Mouse (Mus musculus) MN1 (cell line): ENCODE data around the gene Dnajc9.
A peak's percentile ranks its signal among the peaks of the same experiment; 100 is the strongest.

Experiments
- DNase-seq: peaks from one replicate; pipeline ENCODE4 v3.0.0-alpha.2; 2016; ENCODE audit warnings: low spot score

Dnajc9 gene

DNA sequence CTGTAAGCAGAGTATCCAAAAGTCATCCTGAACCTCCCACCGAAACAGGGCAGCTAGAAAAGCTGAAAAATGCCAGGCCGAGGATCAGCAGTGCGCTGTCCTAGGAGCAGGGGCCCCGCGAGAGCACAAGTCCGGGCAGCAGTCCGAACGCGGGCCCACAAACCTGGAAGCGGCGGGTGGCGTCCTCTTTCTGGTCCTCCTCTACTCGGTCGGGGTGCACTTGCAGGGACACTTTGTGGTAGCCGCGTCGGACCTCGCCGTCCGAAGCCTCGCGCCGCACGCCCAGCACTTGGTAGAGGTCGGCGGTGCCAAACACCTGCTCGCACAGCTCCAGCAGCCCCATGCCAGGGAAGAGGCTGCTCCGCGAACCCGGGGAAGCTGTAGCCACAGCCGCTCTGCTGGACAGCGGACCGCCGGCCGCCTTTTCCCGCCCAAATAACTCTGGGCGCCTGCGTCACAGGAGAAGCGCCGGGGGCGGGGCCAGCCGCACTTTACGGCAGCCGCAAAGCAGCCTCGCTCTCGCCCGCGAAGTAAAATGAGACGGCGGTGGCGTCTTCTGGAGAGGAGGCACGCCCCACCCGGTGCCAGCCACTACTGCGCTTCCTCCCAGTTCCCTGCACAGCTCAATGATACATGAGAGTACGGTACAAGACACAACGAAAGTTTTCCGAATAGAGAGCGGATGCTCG is at the start of gene Dnajc9:
Dnajc9 (minus strand) TSS at position 470 of the 689 bp plus-strand sequence.
- peak; percentile 90 for DNase-seq

DNA sequence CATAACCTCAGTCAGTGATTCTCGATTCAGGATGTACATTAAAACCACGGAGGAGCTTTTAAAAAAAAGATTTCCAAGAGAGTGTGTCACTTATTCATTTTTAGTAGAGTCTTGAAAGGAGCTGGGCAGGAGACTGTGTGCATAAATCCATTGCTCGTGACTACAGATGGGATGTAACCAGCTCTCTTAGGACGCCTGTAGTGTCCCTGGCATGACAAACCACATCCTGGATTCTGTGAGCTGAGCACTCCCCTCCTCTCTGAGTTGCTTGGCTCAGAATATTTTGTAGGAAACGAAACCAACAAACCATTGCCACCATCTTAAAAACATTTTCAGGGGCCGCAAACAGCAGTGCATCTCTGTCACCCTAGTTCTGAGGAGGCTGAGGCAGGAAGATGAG is 48.3 kb upstream of the Dnajc9 start:
- no peak for DNase-seq

DNA sequence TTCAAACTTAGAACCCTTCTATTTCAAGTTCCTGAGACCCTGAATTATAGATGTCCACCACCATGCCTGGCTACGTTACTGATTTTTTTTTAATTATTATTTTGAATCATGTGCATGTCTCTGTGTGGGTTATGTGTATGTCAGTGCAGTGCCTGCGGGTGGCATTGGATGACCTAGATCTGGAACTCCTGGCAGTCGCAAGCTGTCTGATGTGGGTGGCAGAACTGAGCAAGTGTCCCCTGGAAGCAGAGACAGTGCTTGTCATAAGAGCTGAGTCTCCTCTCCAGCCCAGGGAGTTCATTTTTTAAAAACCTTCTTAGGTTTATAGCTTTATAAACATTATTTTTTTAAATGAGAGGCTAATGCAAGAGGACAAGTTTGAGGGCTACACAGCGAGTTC is 43.7 kb upstream of the Dnajc9 start:
- no peak for DNase-seq

DNA sequence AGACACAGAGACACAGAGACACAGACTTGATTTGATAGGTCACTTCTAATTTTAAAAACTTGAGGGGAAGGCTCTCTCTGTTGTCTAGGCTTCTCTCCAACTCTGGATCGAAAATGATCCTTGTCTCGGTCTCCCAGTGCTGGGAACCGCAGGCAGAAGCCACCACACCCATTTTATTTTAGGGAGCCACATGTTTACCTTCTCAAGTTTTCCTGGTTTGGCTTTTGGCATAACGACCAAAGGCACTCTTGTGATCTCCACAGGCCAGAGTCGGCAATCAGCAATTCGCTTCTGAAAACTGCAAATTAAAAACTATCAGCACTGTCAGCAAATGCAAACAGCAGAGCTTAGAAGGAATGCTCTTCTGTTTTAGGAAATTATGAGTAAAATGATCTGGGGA is 43.0 kb upstream of the Dnajc9 start:
- DNase-seq = no peak

DNA sequence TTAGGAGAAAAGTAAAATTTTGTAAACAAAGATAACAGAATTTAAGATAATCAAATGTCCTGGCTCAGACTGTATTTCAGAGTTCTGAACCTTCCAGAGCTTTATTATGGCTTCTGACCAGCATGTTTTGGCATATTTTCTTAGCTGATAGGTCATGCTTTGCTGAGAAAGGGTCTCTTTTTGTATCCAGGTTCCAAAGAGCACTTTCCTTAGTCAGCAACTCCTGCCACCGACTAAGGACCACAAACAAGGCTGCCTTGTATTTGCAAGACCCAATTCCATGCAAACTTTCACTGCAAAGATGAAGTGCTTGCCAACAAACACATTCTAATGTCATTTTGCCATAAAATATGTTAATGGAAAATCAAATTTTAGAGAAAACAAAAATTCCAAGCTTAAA is 41.1 kb upstream of the Dnajc9 start:
- DNase-seq = no peak

DNA sequence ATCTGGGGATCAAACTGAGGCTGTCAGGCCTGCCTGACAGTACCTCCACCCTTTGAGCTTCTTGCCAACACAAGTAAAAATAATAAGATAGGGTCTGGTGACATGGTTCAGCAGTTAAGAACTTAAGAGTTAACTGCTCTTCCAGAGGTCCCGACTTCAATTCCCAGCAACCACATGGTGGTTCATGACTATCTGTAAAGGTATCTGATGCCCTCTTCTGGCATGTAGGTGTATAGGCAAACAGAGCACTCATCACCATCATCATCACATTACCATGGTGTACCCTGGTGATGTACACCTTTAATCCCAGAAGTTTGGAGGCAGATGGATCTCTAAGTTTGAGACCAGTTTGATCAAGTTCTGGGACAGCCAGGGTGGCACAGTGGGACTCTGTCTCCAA is 39.9 kb upstream of the Dnajc9 start:
- DNase-seq = no peak

DNA sequence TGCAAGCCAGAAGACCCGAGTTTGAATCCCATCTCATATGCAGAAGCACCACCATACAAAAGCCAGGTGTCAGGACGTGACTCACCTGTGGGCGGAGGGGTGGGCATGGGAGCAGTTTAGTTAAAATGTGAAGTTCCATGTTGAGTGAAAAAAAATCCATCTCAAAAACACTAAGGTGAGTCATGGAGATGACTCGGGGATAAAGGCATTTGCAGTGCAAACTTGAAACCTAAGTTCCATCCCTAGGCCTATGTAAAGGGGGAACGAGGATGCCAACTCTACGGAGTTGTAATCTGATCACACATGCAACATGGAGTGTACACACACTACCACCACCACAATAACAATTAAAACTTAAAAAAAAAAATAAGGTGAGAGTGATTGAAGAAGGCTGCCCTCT is 34.3 kb upstream of the Dnajc9 start:
- no peak for DNase-seq

DNA sequence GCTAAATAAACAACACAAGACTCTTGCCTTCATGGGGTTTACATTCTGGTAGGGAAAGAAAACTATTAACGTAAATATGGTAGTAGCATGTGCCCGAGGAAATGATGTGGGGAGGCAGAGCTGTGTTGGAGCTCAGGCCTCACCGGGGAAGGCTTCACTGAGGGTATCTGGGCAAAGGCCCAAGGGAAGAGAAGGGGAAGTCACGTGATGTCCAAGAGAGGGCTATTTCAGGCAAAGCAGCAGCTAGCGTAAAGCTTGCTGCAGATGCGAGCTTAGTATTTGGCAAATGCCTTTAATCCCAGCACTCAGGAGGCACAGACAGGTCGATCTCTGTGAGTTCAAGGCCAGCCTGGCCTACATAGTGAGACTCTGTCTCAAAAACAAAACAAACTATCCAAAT is 33.5 kb upstream of the Dnajc9 start:
- no peak for DNase-seq

DNA sequence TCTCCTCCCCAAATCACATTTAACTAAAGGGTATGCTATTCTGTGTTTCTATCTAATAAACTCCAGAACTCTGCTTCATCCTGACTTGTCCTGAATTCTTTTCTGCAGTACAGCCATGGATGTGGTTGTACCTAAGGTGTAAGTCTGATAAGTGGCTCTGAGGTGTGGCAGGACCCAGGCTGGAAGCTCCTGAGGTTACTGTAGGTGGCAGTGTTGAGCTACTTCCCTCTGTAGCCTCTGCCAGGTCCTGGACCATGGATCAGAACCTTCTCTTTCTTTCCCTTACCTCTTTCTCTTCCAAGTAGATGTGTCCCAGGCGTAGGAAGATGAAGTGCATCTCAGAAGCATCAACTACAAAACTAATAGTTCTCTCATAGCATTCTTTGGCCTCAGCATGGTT is 11.4 kb upstream of the Dnajc9 start:
- DNase-seq = no peak

DNA sequence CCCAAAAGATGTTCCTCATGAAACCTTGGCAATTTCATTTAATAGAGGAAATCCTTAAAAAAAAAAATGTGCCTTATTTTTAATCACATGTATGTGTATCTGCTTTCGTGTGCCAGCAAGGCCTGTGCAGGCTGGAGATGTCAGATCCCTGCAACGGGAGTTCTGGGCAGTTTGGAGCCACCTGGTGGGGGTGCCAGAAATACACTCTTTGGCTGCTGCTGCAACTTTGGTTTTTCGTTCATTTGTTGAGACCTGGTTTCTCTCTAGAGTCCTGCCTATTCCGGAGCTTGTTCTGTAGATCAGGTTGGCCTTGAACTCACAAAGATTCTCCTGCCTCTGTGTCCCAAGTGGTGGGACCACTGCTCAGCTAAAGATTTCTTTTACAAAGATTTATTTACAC is 10.2 kb upstream of the Dnajc9 start:
- DNase-seq = peak; percentile 22

DNA sequence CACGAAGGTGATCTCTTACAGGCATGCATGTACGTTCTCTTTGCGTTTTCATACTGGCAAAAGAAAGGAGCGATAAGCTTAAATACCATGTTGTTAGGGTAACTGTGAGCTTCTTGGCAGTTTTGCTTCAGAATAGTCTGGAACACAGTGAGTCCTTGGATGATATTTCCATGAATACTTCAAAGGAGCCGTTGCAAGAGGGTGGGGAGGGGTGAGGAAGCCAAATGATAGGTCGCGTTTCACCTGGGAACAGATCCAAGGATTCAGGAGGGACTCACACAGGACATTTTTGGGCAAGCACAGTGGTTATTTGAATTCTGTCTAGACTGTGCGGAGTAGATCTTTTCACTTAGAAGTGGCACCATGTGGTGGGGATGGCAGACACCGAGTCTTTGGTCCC is 8.5 kb upstream of the Dnajc9 start:
- no peak for DNase-seq

DNA sequence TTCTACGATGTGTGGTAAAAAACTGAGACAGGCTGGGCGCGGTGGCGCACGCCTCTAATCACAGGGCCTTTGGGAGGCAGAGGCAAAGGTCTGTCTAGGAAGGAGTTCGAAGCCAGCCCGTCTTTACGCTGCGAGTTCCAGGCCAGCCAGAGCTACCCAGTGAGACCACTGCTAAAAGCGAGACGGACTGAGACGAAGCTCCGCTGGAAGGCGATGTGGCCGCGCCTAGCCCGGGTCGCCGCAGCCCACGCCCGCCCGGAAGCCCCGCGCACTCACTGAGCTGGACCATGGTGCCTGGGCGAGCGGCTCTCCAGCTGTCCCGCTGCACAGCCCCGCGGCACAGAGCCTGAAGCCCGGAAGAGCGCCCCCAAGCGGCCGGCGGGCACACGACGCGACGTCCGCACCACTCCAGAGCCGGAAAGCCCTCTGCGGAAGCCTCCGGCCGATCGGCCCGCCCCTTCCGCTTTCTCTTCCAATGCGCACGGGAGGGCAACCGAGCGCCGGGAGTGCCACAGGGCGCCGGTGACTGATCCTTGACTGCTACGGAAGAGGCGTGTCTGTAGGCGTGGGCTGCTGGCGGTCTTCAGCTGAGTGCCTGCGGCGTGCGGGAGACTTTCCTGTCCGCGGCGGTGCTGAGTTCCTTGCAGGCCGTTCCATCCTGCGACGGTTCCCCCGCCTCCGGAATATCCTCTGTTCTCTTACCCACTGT is 4.6 kb upstream of the Dnajc9 start, which contains the start of gene Mrps16:
Mrps16 (minus strand) TSS at position 430 of the 709 bp plus-strand sequence.
- DNase-seq = peak; percentile 95

DNA sequence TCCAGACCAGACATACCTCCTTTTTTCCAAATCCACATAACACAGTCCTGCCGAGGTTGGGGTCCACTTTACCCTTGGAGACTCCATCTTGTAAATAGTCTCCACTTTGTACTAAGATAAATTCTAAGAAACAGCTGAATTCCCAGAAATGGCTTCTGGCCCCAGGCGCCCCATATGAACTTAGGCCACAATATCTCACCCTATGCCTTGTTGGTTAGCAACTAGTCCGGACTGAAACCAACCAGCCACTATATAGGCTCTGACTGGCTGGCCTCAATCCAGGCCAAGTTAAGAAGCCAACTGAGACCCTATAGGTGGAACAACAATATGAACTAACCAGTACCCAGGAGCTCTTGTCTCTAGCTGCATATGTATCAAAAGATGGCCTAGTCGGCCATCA is 3.6 kb upstream of the Dnajc9 start:
- no peak for DNase-seq

DNA sequence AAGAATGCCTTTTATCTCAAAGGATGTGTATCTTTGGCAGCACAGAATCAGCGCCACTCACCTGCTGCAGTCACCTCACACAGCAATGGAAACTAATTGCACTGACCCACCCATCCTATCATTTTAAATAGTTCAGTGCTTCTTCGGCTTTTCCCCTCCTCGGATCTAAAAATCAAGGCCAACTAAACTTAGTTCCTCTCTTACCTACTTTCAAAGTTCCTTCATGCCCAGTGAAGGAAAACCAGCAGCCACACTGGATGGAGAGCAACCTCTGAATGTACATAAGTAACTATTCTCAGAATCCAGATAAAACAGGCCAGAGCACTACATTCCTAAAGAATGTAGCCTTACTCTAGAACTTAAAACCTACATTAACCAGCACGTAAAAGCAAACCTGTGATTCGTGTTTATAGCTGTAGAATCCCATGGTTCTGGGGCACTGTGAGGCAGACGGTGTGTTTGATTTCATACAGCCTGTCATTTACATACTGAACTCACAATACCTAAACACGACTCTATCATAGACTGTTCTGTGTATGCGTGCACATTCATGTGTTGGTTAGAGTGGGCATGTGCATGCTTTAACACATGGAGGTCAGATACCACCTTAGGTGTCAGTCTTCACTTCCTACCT is 853 bp upstream of the Dnajc9 start:
- DNase-seq = no peak

DNA sequence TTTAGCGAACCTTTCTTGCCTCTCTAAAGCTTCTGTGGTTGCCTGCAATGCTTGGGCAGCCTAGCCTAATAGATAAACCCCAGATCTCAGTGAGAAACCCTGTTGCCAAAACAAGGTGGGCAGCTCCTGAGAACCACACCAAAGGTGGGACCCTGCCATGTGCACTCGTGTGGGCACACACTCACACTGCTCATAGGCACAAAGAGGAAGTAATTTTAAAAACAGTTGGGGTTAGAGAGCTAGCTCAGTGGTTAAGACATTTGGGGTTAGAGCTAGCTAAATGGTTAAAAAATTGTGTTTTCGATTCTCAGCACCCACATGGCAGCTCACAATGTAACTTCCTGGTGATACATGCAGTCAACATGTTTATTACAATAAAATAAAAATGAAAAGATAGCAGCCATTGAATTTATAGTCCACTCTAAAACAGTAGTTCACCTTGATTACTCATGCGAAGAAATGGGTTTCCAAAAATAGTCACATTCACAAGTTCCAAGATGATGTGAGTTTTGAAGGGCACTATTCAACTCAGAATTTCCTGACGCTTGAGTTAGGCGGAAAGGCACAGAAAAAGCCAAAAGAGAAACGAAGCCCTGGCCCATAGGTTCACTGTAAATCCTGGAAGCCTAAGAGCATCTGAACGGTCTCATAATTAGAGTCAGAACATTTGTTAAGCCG is 8.8 kb downstream of the Dnajc9 start:
- no peak for DNase-seq

DNA sequence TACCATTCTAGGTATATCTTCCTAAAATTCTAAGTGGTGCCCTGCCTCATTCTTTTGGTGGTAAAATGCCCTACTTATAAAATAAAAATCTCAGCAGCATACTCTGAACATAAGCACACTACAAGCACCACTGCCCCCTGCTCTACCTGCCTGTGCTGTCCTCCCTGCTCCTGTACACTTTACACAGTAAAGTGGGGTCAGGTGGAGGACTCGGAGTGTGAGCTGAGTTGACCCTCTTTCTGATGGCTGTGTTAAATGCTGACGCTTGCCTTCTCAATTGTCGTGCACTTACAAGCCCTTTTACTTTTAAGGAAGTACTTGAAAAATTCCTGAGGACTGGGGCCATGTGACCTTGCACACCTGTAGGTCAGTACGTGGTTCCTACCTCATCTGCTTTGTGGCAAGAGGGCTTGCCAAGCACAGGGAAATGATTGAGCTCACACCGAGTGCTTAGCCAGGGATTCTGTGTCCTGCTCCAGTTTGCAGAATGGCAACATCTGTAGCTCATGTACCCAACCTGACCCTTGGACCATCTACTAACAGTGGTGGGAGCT is 9.5 kb downstream of the Dnajc9 start:
- DNase-seq = no peak

DNA sequence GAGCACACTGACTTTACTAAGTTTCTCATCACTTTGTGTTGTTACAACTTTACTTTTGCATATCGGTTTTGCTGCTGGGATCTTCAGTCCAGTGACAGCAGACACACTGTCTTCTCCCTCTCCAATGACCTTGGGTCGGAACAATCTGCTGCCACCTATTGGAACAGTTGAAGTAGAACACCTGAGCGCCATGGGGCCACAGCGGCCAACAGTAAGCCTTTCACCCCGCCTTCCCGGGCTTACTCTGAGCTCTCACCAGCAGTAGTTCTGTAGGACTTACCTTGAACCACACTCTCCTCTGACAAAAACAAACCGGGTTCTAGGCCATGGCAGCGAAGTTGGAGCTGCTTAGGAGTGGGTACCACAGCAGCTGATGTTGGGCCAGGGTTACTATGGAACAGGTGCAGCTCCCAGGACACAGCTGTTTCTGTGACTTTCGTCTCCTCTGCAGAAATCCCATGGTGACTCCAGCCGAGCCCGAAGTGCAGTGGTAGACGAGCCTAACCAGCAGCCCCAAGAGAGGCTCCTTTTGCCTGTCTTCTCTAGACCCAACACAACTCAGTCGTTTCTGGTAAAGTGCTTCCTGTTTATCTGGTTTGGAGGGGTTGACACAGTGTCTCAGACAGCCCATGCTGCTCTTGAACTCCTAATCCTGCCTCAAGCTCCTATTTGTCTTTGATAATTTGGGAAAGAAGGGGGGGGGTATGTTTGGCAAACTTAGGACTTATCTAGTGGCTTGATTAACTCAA is 10.2 kb downstream of the Dnajc9 start:
- DNase-seq = peak; percentile 32

DNA sequence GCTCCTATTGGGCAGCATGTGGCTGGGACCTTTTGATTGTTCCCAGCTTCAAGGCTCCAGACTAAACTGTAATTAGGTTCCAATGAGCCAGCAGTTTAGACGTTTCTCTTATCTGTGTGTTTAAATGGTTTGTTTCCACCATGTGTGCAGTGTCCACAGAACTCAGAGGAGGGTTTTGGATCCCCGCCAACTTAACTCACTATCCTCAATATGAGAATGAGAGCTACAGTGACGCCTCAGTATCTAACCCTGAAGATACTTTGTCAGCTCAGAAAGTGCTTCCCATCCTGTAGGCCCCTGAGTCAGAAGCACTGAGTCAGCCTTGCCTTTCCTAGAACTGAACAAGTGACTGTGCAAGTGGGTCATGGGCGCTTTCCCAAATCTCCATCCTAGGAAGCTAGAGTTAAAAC is 11.6 kb downstream of the Dnajc9 start:
- DNase-seq = peak; percentile 65

DNA sequence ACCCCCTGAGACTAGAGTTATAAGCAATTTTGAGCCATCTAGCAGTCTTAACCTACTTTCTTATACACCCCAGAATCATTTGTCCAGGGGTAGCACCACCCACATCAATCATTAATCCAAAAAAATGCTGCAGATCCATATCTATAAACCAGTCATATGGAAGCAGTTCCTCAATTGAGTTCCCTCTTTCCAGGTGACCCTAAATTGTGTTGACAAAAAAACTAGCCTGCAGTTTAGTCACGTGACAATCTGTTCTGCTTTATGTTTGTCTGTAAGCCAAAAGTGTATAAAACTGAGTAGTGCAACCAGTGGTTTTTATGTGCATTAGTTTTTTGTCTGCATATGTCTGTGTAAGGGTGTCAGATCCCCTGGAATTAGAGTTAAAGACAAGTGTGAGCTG is 16.9 kb downstream of the Dnajc9 start:
- no peak for DNase-seq

DNA sequence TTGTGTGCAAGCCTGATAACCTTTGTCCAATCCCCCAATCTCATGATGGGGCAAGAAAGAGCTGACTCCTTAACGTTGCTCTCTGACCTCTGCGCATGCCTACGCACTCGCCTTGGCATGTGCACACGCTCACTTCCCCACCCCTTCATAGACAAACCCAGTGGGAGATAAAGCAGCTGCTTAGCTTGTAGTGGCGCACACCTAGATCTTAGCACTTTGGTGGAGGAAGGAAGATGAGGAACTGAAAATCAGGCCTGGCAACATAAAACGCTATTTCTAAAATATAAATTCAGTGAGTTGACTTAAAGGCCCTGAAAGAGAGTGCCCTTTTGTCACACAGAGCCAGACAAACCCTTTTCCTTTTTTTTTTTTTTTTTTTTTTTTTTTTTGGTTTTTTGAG is 17.9 kb downstream of the Dnajc9 start:
- no peak for DNase-seq

DNA sequence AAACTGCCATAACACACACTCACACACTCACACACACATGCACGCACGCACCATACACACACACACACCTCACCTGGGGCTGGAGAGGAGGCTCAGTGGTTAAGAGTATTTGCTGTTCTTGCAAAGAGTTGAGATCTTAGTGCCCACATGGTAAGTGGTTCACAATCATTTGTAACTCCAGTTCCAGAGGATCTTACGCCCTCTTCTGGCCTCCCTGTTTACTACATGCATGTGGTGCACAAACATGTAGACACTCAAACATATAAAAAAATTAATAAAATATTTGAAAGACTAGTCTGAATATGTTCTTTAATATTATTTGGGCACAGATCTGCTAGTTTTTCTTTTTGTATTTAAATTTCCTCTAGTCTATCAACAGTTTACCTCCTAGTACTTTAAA is 20.4 kb downstream of the Dnajc9 start:
- DNase-seq = no peak

DNA sequence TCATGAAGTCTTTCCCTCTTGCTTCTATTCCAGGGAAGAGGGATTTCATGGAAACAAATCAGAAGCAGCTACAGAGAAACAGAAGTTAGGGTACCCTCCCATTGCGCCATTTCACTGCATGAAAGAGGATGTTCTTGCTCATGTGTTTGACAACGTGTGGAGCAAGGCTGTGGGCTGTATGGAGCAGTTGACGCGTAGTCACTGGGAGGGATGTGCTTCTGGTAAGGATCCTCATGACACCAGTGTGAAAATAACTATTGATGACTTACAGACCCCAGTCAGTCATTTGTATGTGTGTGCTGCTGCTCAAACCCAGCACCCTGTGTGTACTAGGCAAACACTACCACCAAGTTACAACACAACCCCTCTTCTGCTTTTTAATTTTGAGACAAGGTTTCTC is 25.5 kb downstream of the Dnajc9 start:
- DNase-seq = no peak
